Mouse (Mus musculus) stomach, postnatal 0 days (tissue): ENCODE measurements around the gene Fxyd5.

Experiments
- CTCF ChIP-seq: IDR thresholded peaks from 2 replicates; pipeline ENCODE4 v1.5.1; 2016; ENCODE audit warnings: antibody characterized with exemption, low read depth, mild to moderate bottlenecking, moderate library complexity
- EP300 ChIP-seq: optimal IDR thresholded peaks from 2 replicates; pipeline ENCODE3; 2016; ENCODE audit warnings: antibody characterized with exemption

GRCm38 (mm10) chr7:31000505-31001020, 41.7 kb downstream of the Fxyd5 start:
- no peak for TF ChIP-seq CTCF
- no peak for TF ChIP-seq EP300
